Mouse (Mus musculus): ENCODE measurements around the gene Fam122c. TPM values are rescaled to one million over a fixed set of nuclear protein-coding genes. Genes with fewer than 3 reads are reported as not detected.
"Not testable (repeated sequence)": the region's sequence is repeated elsewhere in the genome, so short reads cannot be mapped to it uniquely, and the experiment has no call there.

The Fam122c gene
- polyA plus RNA-seq, 1 experiment from 2014 or later, result not detected

DNA sequence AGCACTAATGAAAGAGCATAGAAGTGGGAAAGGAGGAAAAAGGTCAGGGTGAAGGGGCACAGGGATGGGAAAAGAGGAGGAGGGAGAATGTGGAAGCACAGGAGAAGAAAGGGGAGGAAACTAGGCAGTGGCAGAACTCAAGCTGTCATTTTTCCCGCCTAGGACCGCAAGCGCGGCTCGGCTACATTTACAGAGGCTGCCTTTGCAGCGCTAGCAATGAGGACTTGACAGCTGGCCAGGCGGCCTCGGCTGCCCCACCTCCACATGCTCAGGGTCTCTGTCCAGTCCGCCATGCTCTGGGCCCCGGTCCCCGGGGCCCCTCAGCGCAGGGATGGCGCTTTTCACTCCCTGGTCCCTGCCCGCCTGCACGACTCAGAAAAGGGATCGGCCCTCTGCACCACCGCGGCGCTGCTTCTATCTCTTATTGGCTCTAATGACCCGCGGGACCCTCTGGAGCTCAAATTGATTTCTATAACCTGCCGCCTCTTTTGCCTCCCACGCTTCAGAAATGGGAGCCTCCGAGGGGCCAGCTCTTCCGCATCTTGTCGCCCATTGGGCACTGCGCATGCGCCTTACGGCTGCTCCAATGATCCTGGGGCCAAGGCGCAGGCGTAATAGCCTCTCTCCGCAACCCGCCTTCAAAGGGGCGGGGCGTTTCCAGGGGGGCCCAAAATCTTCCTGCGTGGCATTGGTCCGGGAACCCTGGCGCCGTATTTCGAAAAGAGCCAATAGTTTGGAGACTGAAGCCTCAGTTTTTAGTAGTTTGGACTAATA is 3.7 kb upstream of the Fam122c start, which contains the start of gene Fam122b:
Gene Fam122b (minus strand): TSS at position 517 of the 774 bp plus-strand sequence.
- peak; percentile 90 for ATAC-seq
- whole genome bisulfite sequencing, result 23% methylated on average over 37 of the region's 40 CpGs
- Histone ChIP-seq H3K9ac (replicated peaks; ENCODE audit: low read depth, low read length) (peak within 1 kb of the TSS; percentile 64), H3K9me3 (ENCODE audit: control insufficient read depth, low read length) (no peaks in the 10 kb centered on the region), H3K36me3 (ENCODE audit: control insufficient read depth, insufficient read depth) (no peaks in the 10 kb centered on the region), H3K4me2 (ENCODE audit: low read length) (peak within 1 kb of the TSS; percentile 72), H3K4me3 (replicated peaks; ENCODE audit: low read length) (peak within 1 kb of the TSS; percentile 64), H3K27me3 (replicated peaks; ENCODE audit: control insufficient read depth, insufficient read depth, low read length) (no peaks in the 10 kb centered on the region), H3K4me1 (replicated peaks; ENCODE audit: control insufficient read depth, insufficient read depth, low read length) (peaks cover 7% of the 10 kb centered on the region), H3K27ac (ENCODE audit: low read length) (peak within 1 kb of the TSS; percentile 60)

DNA sequence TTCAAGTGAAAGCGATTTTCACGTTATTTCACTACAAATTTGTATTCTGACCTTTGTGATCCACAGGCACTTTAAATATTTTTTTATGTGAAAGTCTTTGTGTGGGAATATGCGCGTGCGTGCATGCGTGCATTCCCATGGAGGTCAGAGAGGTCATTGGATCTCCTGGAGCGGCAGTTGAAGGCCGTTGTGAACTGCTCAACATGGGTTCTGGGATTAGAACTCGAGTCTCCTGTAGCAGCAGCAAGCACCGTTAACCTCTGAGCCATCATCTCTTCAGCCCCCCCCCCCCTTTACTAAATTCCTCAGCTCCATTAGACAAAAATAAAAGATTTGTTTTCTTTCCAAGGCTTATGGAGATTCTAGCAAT is 3.2 kb upstream of the Fam122c start:
- H3K4me1 ChIP-seq (replicated peaks; ENCODE audit: control insufficient read depth, insufficient read depth, low read length), result peaks cover 7% of the 10 kb centered on the region
- no peaks in the 10 kb centered on the region for H3K9me3 ChIP-seq (ENCODE audit: control insufficient read depth, low read length)
- H3K9ac ChIP-seq (replicated peaks; ENCODE audit: low read depth, low read length), result no peak overlapping the region
- peak overlapping the region; percentile 64 for H3K4me3 ChIP-seq (replicated peaks; ENCODE audit: low read length)
- H3K36me3 ChIP-seq (ENCODE audit: control insufficient read depth, insufficient read depth), result no peaks in the 10 kb centered on the region
- ATAC-seq, result peak; percentile 22; the same call in 1 of the 2 replicates
- H3K4me2 ChIP-seq (ENCODE audit: low read length), result peak overlapping the region; percentile 50
- H3K27me3 ChIP-seq (replicated peaks; ENCODE audit: control insufficient read depth, insufficient read depth, low read length), result no peaks in the 10 kb centered on the region
- 27% methylated on average over 10 of the region's 10 CpGs for WGBS
- no peak overlapping the region for H3K27ac ChIP-seq (ENCODE audit: low read length)

DNA sequence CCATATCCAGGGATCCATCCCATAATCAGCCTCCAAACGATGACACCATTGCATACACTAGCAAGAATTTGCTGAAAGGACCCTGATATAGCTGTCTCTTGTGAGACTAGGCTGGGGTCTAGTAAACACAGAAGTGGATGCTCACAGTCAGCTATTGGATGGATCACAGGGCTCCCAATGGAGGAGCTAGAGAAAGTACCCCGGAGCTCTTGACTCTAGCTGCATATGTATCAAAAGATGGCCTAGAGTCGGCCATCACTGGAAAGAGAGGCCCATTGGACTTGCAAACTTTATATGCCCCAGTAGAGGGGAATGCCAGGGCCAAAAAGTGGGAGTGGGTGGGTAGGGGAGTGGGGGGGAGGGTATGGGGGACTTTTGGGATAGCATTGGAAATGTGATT is 1.6 kb upstream of the Fam122c start:
- WGBS, result 89% methylated on average over 3 of the region's 3 CpGs
- H3K4me3 ChIP-seq (replicated peaks; ENCODE audit: low read length); H3K4me1 ChIP-seq (replicated peaks; ENCODE audit: control insufficient read depth, insufficient read depth, low read length); H3K4me2 ChIP-seq (ENCODE audit: low read length); ATAC-seq; H3K27me3 ChIP-seq (replicated peaks; ENCODE audit: control insufficient read depth, insufficient read depth, low read length); H3K27ac ChIP-seq (ENCODE audit: low read length); H3K36me3 ChIP-seq (ENCODE audit: control insufficient read depth, insufficient read depth); H3K9ac ChIP-seq (replicated peaks; ENCODE audit: low read depth, low read length); H3K9me3 ChIP-seq (ENCODE audit: control insufficient read depth, low read length): not testable (repeated sequence)

DNA sequence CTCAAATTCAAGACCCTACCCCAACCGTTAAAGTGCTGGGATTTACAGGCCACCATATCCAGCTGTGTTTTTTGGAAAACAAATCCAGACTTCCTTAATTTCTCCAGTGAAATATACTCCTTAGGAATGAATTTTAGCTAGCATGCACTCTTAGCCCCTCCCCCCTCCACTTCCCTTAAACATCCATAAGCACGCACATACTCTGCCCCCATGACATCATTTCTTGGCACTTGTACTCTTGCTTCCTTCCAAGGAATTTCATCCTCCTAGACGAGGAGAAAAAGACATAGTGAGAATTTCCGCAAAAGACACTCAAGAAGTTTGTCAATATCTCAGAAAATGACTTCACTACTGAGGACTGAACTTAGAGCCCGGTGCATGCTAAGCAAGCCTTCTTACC is 14.7 kb downstream of the Fam122c start:
- Histone ChIP-seq H3K4me3 (replicated peaks; ENCODE audit: low read length) (no peak overlapping the region), H3K4me2 (ENCODE audit: low read length) (no peak overlapping the region), H3K27me3 (replicated peaks; ENCODE audit: control insufficient read depth, insufficient read depth, low read length) (no peaks in the 10 kb centered on the region), H3K36me3 (ENCODE audit: control insufficient read depth, insufficient read depth) (no peaks in the 10 kb centered on the region), H3K9me3 (ENCODE audit: control insufficient read depth, low read length) (no peaks in the 10 kb centered on the region), H3K27ac (ENCODE audit: low read length) (no peak overlapping the region), H3K4me1 (replicated peaks; ENCODE audit: control insufficient read depth, insufficient read depth, low read length) (no peaks in the 10 kb centered on the region), H3K9ac (replicated peaks; ENCODE audit: low read depth, low read length) (no peak overlapping the region)
- WGBS, result 71% methylated on average over 5 of the region's 5 CpGs
- ATAC-seq, result no peak

DNA sequence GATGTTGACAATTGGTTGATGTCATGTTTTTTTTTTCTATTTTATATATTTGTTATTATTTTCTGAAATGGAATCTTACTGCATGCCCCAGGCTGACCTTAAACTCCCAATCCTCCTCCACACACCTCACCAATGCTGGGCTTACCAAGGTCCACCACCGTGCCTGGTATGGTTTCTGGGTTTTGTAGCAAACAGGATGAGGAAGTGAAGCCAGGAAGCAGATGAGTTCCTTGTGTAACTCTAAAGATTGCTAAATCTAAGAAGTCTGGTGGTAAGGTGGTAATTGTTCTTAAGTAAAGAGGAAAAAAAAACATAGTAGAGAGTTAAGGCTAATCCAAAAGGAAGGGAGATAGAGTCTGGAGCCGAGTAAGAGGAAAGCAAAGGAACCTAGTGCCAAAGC is 47.3 kb downstream of the Fam122c start:
- H3K4me2 ChIP-seq (ENCODE audit: low read length), result no peak overlapping the region
- no peak overlapping the region for H3K27ac ChIP-seq (ENCODE audit: low read length)
- no peak for ATAC-seq
- H3K9me3 ChIP-seq (ENCODE audit: control insufficient read depth, low read length), result no peaks in the 10 kb centered on the region
- H3K4me1 ChIP-seq (replicated peaks; ENCODE audit: control insufficient read depth, insufficient read depth, low read length), result no peaks in the 10 kb centered on the region
- 71% methylated on average over 2 of the region's 2 CpGs for WGBS
- no peaks in the 10 kb centered on the region for H3K36me3 ChIP-seq (ENCODE audit: control insufficient read depth, insufficient read depth)
- H3K4me3 ChIP-seq (replicated peaks; ENCODE audit: low read length), result no peak overlapping the region
- H3K9ac ChIP-seq (replicated peaks; ENCODE audit: low read depth, low read length), result no peak overlapping the region
- no peaks in the 10 kb centered on the region for H3K27me3 ChIP-seq (replicated peaks; ENCODE audit: control insufficient read depth, insufficient read depth, low read length)

DNA sequence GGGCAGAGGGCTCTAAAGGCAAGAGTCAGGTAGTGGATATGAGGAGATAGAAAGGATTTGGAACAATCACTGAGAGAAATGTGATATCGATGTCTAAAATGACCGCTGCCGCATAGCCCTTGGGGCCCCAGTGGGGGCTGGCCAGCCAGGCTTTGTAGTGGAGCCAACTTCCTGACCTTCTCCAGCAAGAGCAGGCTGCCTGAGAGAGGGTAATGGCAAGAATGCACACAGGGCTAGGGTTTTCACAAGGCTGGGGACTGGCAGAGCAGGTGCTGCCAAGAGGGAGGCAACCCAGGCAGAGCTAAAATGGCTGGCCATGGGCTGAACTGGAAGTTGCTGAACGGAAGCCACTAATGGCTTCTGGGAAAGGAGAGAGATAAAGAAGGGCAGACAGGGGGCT is 47.9 kb downstream of the Fam122c start:
- Histone ChIP-seq H3K4me3 (replicated peaks; ENCODE audit: low read length) (no peak overlapping the region), H3K27me3 (replicated peaks; ENCODE audit: control insufficient read depth, insufficient read depth, low read length) (no peaks in the 10 kb centered on the region), H3K9me3 (ENCODE audit: control insufficient read depth, low read length) (no peaks in the 10 kb centered on the region), H3K36me3 (ENCODE audit: control insufficient read depth, insufficient read depth) (no peaks in the 10 kb centered on the region), H3K4me2 (ENCODE audit: low read length) (no peak overlapping the region), H3K4me1 (replicated peaks; ENCODE audit: control insufficient read depth, insufficient read depth, low read length) (no peaks in the 10 kb centered on the region), H3K9ac (replicated peaks; ENCODE audit: low read depth, low read length) (no peak overlapping the region), H3K27ac (ENCODE audit: low read length) (no peak overlapping the region)
- WGBS, result 81% methylated on average over 4 of the region's 4 CpGs
- ATAC-seq, result no peak

DNA sequence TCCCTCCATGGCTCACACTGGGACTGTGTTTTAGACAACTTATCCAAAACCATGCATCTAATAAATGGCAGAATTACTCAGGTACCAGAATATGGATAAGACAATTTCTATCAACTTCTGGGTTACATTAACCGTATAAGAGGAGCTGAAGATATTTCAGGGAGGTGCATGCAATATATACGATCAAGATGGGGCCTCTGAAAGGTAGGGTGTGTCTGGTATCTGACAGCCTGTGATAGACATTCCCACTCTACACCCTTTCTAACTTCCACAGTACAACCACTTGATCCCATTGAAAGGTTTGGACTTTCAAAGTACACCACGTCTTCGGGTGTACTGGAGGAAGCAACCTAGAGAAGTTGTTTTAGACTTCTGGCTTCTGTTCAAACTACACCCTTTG is 57.2 kb downstream of the Fam122c start:
- H3K4me1 ChIP-seq (replicated peaks; ENCODE audit: control insufficient read depth, insufficient read depth, low read length), result no peaks in the 10 kb centered on the region
- H3K27ac ChIP-seq (ENCODE audit: low read length), result no peak overlapping the region
- H3K27me3 ChIP-seq (replicated peaks; ENCODE audit: control insufficient read depth, insufficient read depth, low read length), result no peaks in the 10 kb centered on the region
- no peak for ATAC-seq
- H3K36me3 ChIP-seq (ENCODE audit: control insufficient read depth, insufficient read depth), result no peaks in the 10 kb centered on the region
- WGBS, result 90% methylated on average over 4 of the region's 4 CpGs
- H3K4me3 ChIP-seq (replicated peaks; ENCODE audit: low read length), result no peak overlapping the region
- no peak overlapping the region for H3K9ac ChIP-seq (replicated peaks; ENCODE audit: low read depth, low read length)
- no peak overlapping the region for H3K4me2 ChIP-seq (ENCODE audit: low read length)
- no peaks in the 10 kb centered on the region for H3K9me3 ChIP-seq (ENCODE audit: control insufficient read depth, low read length)

DNA sequence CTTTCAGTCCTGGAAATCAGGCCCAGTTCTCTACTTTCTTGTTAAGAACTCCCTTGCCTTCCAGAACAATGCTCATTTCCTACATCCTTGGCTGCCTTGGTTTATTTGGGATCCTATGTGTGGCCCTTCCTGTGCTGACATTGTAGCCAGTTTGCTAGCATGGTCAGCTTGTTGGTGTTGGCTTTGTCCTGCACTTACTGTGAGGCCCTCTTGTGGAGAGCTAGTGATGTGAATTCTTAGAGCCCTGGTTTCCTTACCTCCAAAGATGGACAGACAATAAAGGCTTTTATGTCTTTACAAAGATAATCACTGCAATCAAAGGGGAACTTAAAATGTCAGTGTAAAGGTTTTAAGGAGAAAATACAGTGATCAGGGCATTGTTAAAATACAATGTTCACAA is 64.1 kb downstream of the Fam122c start:
- no peak for ATAC-seq
- Histone ChIP-seq H3K27me3 (replicated peaks; ENCODE audit: control insufficient read depth, insufficient read depth, low read length) (no peaks in the 10 kb centered on the region), H3K4me1 (replicated peaks; ENCODE audit: control insufficient read depth, insufficient read depth, low read length) (no peaks in the 10 kb centered on the region), H3K4me2 (ENCODE audit: low read length) (no peak overlapping the region), H3K4me3 (replicated peaks; ENCODE audit: low read length) (no peak overlapping the region), H3K9me3 (ENCODE audit: control insufficient read depth, low read length) (no peaks in the 10 kb centered on the region), H3K27ac (ENCODE audit: low read length) (no peak overlapping the region), H3K36me3 (ENCODE audit: control insufficient read depth, insufficient read depth) (no peaks in the 10 kb centered on the region), H3K9ac (replicated peaks; ENCODE audit: low read depth, low read length) (no peak overlapping the region)

DNA sequence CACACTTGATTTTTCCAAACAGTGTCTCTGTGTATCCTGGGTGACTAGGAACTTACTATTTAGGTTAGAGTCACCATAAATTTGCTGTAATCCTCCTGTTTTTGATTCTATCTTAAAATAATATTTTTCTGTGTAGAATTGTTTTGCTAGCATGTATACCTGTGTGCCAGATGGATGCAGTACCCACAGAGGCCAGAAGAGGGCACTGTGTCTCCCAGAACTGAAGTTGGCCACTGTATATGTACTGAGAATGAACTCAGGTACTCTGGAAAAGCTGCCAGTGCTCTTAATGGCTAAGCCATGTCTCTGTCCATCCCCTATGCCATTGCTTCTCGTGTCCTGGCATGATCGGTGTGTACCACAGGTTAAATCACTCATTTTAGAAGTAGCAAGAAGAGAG is 68.3 kb downstream of the Fam122c start:
- WGBS, result 59% methylated on average over 2 of the region's 2 CpGs
- H3K36me3 ChIP-seq (ENCODE audit: control insufficient read depth, insufficient read depth), result no peaks in the 10 kb centered on the region
- no peaks in the 10 kb centered on the region for H3K9me3 ChIP-seq (ENCODE audit: control insufficient read depth, low read length)
- no peaks in the 10 kb centered on the region for H3K4me1 ChIP-seq (replicated peaks; ENCODE audit: control insufficient read depth, insufficient read depth, low read length)
- no peak overlapping the region for H3K4me2 ChIP-seq (ENCODE audit: low read length)
- H3K27me3 ChIP-seq (replicated peaks; ENCODE audit: control insufficient read depth, insufficient read depth, low read length), result no peaks in the 10 kb centered on the region
- no peak overlapping the region for H3K9ac ChIP-seq (replicated peaks; ENCODE audit: low read depth, low read length)
- no peak overlapping the region for H3K27ac ChIP-seq (ENCODE audit: low read length)
- no peak for ATAC-seq
- no peak overlapping the region for H3K4me3 ChIP-seq (replicated peaks; ENCODE audit: low read length)

DNA sequence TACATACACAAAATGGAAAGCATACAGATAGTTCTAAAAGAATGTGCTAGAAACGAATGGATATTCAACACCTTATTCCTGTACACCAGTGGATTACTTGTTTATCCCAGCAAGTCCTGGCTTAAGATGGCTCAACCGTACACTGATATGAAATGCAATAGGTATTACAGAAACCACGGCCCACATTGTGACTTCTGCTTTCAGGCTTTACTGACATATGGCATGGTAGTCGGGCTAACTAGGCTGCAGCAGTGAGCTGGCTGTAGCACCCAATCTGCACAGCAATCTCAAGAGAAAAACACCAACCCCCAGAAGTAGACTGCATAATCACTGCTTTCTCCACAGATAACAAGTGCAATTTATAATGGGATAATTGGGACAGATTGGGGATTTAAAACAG is 75.2 kb downstream of the Fam122c start:
- Histone ChIP-seq H3K9ac (replicated peaks; ENCODE audit: low read depth, low read length) (no peak overlapping the region), H3K9me3 (ENCODE audit: control insufficient read depth, low read length) (no peaks in the 10 kb centered on the region), H3K4me1 (replicated peaks; ENCODE audit: control insufficient read depth, insufficient read depth, low read length) (no peaks in the 10 kb centered on the region), H3K27me3 (replicated peaks; ENCODE audit: control insufficient read depth, insufficient read depth, low read length) (no peaks in the 10 kb centered on the region), H3K27ac (ENCODE audit: low read length) (no peak overlapping the region), H3K4me2 (ENCODE audit: low read length) (no peak overlapping the region), H3K36me3 (ENCODE audit: control insufficient read depth, insufficient read depth) (peaks cover 8% of the 10 kb centered on the region; the same call in 1 of the 2 replicates), H3K4me3 (replicated peaks; ENCODE audit: low read length) (no peak overlapping the region)
- WGBS, result 89% methylated on average over 4 of the region's 4 CpGs
- ATAC-seq, result no peak

Data from forebrain, embryonic 16.5 days (tissue).